Mouse (Mus musculus) common myeloid progenitor, adult 5-6 weeks (primary cell): Measurements from ENCODE around the gene Mrpl50. TPM values are rescaled to one million over a fixed set of nuclear protein-coding genes. Genes with fewer than 3 reads are reported as not detected.

Experiments
- ATAC-seq: replicated peaks from 2 replicates; pipeline ENCODE4 v1.8.0; 2016; ENCODE audit warnings: low read depth, mild to moderate bottlenecking, moderate TSS enrichment, inconsistent platforms; ENCODE audit not compliant: poor library complexity, severe bottlenecking
- total RNA-seq: library from RNA; stranded (forward); fragments of 200-1000, 187-1606 nt; gene quantifications from 2 replicates; pipeline ENCODE4 v1.2.3, GENCODE M21; 2017

Gene Mrpl50
- total RNA-seq: 34.3 and 37.5 TPM in 2 replicates

DNA sequence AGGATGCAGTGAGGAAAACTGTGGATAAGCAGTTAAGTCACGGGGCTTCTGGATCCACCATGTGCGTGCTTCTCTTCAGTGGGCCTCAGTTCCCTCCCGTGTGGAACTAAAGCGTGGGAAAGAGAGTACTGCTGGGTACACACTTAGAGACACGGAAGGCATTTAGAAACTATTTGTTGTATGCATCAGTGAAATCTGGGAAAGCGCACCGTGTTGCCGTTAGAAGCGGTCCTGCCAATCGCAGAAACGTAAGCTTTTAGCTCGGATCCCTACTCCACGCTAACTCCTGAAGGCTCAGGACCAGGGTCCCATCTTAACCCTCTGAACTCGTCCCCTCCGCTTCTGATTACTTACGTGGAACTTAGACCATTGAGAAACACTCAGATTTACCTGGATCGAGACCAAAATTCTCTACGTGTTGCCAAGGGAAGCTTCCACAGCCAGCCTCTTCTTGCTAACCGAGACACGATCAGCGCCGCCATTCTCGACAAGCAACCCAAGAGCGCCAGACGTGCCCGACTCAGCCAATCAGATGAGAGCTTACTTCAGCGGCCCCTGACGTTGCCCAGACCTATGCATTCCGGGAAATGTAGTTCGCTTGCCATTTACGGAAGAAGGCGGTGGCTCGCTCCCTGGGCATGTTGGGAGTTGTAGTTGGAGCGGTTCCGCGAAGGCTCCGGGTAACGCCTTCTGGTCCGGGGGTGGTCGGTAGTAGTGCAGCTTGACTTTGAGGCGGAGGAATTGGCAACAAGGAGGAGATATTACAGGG is at the start of gene Mrpl50, which contains the start of gene Zfp189:
Gene Mrpl50, minus strand, starts transcription at position 522 of the 769 bp plus-strand sequence.
Gene Zfp189, plus strand, starts transcription at position 605 of the 769 bp plus-strand sequence.
- peak; percentile 96 for ATAC-seq

DNA sequence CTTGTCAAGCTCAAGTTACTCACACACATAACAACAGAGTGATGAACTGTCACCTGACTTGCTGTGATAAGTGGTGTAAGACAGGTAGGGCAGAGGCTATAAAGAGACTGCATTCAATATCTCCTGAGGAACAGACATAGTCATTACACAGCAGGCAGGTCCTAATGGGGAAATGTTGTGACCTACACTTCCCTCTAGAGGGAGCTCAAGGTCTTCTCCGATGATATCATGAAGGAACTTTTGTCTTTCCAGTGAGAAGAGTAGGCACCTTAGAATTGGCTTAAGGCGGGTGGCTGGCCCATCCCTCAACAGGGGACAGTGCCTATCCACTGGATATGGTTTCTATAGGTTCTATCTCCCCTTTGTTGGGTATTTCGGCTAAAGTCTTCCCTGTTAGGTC is 46.7 kb upstream of the Mrpl50 start:
- peak; percentile 100 for ATAC-seq

DNA sequence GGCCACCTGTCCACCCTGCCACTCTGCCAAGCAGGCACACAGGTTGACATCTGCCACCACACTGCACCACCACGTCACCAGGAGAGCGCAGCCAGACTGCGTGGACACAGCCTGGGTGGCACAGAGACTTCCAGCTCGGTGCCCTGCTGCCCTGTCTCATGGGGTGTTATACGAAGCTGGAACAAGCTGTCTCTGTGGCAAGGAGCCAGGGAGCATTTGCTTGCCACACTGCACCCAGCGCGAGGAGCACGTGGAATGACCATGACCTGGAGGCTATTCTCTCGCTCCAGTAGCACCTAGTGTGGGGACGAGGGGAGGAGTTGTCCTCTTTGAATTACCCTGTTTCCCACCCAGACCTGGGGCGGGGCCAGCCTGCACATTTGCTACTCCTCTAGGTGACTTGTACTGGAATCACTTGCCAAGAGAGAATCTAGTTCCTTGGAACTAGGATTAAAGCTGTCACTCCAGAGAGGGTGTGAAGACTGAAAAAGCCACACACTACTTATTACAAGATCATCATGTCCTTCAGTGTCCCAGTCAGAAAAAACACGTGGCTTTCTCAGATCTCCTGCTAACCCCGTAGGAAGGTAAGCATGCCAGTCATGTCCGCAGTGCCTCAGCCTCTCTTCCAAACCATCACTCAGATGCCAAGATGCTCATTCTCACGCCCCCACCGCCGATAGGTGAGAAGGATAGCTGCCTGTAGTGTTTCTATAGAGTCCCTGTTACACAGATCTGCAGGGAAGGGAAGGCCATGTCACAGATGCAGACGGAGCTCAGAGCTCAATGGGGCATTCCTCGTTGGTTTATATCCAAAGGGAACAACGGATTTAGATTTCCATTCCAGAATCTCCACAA is 39.3 kb upstream of the Mrpl50 start:
- no peak for ATAC-seq

DNA sequence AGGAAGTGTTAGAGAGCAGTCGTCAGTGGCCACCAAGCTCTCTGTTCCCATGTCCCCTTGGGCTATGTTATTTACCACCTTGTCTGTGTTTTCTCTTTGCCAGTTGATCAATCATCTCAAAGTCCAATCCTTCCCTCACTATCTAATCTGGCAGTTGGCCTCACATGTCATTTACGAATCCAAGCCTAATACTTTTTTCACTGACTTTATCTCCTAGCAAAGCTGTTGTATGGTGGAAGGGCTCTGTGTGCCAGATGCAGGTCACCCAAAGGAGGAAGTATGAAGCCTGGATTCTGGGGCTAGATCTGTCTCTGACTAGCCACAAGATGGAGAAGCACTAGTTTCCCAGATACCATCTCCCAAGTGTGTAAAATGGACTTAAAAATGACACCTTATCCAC is 37.3 kb upstream of the Mrpl50 start:
- 0 out of 2 replicates have a peak, but pooled peaks have one; percentile 52 for ATAC-seq

DNA sequence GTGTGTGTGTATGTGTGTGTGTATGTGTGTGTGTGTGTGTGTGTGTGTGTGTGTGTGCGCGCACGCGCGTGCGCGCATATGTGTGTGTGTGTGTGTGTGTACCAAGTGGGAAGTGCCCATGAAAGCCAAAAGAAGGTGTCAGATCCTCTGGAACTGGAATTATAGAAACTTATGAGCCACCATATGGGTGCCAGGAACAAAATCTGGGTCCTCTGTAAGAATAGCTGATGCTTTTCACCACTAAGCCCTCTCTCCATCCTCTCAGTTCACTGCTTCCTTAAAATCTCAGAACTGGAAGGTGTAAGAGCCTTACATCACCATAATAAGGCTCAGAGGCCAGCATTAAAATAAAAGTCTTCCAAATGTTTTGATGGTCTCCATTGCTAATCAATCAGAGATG is 36.5 kb upstream of the Mrpl50 start:
- ATAC-seq: no peak

DNA sequence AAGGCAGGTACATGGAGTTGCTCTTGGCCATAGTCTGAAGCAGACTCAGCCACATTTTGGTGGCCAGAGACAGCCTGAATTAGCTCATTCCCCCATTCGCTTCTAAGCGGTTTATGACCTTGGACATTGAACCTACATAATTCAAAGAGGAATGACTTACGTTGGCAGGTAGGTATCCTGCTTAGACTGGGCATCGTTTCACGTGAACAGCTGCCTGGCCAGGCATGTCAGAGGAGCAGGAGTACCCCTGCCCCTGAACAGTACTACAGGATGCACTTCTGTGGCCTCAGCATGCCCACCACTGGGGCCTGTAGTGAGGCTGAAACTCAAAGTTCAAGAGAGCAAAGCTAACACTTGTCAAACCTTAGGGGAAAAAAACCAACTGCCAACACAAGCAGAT is 32.5 kb upstream of the Mrpl50 start:
- no peak for ATAC-seq

DNA sequence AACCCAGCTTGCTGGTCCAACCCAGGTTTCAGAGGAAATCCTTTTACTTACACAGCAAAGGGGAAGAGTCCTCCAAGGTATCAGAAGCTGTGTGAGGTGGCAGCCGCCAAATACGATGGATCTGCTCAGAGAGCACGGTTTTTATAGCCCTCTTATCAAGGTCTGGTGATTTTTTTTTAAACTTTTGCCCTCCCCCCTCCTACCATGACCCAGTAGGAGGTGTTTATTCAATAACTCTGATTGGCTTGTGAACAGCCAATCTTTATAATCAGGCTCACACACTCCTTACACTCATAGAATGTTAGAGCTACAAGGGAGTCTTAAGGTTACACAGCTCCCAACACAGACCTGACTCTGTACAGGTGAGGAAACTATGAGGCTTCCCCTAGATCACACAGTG is 28.5 kb upstream of the Mrpl50 start, which contains the start of gene Aldob:
Gene Aldob, minus strand, starts transcription at position 164 of the 400 bp plus-strand sequence.
- ATAC-seq: no peak

DNA sequence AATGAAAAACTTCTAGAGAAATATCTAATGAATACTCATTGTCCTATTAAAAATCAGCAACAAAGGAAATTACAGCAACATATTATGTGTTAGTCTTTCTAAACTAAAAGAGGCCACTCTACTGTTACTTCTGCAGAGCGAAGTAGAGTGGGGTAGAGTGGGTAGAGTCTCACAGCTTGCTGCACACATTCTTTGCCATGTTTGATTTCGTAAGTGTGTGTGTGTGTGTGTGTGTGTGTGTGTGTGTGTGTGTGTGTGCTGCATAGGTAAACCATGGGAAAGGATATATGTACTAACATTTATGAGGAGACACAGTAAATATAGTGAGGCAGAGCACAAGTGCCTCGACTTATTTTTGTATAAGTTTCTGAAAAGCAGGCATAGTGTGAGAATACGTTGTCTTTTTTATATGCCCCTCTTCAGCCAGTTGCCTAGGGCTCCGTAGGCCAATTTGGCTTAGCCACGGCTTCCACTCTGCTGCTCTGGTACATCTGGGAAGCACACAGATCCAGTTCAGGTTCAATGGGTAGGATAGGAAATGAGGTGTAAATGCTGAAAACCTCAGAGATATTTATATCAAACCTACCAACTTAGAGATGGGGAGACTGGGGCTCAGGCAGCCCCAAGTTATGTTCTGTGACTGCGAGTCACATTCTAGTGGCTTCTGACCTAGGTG is 26.8 kb upstream of the Mrpl50 start:
- ATAC-seq: no peak

DNA sequence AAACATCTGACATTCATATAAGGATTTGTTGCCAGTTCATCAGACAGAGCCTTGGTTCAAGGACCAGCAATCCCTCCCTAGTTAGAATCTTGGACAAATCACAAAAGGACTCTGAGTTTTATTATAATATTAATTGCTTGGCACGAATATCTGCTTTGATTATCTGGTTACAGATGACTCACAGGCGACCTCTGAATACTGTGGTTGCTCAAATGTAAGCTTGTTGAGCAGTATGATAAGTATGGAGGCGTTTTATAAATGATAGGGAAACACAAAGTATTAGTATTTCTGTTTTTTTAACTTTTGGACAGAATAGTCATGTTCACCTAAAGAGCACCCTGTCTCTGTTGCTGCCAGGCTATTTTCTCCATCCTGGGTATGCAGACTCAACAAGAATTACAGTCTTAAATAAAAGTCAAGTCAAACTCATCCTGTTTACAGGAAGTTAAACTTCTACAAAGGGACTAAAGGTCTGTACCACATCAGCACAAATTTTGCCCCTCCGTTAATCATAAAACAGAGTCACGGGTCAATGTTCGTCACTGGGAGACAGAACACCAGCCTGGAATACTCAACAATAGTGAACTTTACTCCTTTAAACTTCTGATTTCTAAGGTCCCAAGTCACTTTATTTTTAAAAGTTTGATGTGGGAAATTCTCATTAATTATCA is 26.1 kb upstream of the Mrpl50 start:
- ATAC-seq: no peak

DNA sequence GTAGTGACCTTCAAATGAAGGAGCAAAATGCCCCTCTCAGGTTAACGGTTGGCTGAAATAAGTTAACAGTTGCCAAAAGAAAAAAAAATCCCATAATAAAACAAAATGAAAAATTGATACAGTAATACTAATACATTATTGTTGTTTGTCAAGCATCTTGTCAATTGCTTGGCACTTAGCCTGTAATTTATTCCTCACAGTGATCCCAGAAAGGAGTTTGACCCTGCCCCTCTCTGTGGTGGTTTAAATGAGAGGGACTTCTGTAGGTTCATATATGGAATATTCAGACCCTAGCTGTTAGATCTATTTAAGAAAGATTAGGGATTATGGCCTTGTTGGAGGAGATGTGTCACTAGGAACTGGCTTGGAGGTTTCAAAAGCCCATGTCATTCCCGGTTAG is 25.1 kb upstream of the Mrpl50 start:
- no peak for ATAC-seq

DNA sequence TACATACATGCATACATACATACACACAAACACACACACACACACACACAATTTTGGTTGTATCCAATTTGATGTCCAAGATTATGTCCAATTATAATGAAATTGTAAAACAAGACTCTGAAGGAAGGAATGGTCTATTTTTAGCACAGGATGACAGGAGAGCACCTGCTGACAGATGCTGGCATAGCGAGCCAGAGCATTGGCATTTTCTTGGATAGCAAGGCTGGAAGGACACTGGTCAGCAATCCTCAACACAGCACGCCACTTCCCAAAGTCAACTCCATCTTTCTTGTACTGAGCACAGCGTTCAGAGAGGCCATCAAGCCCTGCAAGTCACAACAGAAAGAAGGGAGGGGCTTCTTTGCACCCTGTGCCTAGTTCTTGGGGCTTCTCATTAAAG is 20.1 kb upstream of the Mrpl50 start:
- ATAC-seq: no peak

DNA sequence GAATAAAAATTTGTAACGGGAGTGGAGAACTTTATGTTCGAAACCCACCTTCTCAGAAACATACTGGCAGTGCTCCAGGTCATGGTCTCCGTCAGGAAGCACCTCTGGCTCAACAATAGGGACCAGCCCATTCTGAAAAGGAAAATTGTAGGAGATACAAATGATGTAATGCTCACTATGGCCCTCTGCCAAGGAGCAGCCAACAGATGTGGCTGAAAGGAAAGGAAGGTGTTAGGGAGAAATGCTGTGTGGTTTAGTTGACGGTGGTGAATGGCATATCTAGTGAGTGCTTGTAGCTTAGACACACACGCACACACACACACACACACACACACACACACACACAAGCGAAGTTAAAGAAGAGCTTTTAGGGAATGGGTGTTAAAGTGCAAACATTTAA is 18.8 kb upstream of the Mrpl50 start:
- no peak for ATAC-seq

DNA sequence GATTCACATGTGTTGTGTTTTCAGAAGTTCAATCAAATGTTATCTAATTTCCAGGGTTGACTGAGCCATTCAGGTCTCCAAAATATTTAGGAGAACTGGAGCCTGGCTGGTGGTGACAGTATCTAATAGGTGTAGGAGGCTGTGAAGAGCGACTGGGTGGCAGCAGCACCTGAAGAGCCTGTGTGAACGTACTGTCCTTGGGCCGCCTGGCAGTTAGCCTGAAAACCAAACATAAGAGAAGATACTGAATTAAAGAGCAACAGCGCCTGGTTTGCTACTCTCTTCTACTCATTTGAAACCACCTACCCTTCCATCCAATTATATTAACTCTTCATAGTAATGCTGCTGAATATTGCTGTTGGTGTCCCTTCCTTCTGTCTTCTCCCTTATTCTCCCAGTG is 15.8 kb upstream of the Mrpl50 start:
- ATAC-seq: no peak

DNA sequence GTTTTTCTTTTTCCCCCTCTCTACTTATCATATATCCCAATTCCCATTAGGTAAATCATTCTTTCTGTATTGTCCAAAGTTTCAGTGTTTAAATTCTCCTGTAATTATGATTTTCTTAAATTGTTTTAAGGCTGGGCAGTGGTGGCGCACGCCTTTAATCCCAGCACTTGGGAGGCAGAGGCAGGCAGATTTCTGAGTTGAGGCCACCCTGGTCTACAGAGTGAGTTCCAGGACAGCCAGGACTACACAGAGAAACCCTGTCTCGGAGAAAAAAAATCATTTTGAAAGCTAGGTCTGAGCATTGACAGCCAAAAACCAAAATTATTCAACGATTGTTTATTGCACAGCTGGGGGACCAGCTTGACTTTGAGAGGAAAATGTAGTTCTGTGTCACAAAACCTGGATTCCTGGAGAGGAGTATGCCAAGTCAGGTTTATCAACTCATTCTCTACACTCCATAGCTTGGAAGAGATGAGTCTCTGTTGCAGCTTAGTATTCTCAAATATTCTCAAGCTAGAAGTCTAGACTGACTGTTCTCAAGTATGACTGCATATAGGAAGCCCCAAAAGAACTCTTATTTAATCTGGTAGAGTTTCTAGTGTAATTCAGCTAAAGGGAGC is 14.9 kb upstream of the Mrpl50 start:
- no peak for ATAC-seq

DNA sequence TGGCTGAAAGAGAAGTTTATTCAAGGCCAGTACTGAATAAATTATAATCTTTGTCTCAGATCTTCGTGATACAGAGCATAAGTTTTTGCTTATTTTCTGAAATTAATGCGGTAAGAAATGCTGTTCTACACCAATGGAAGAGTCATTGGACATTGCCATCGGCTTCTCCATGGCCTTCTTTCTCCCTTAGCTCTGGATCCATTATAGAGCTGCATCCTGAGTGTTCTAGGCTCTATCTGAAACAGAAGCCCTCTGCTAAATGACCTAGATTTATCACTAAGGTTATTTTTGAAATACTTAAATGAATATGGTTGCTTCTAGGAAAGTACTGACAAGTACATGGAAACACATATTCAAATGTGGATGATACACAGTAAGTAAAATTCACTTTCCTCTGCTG is 14.1 kb upstream of the Mrpl50 start:
- ATAC-seq: no peak

DNA sequence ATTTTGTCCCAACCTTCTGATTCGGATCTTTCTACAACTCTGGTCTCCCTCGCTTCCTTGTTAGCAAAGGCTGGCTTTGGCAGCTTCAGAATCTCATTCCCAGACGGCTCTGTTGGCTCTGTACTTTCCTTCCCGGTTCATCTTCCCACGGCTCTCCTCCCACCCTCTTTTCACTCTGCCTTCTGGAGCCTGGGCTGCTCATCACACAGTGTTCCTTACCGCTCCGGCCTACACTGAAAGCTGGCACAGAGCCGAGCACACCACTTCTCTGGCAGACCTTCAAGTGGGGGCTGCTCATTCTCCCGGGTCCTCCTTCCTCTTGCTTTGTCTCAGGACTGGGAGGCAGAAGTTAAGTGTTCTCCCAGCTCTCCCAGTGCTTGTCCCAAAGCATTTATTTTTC is 1.7 kb upstream of the Mrpl50 start:
- ATAC-seq: no peak

DNA sequence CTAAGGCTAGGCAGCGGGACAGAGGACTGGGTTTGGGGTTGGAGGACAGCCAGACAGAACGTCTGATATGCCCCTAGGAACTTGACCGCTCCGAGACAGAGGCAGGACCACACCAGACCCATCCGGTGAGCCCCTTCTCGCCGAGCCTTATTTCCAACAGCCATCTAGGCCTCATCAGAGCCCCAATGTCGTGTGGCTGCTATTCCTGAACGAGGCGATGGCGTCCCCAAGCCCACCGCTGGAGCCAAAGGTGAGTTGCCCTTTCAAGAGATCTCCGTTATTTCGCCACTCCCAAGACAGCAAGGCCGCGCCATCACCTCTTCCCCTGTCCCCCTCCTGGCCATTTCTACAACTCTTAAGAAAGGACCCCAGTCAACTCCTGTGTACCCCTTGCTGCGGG is 453 bp upstream of the Mrpl50 start:
- ATAC-seq: peak; percentile 51

DNA sequence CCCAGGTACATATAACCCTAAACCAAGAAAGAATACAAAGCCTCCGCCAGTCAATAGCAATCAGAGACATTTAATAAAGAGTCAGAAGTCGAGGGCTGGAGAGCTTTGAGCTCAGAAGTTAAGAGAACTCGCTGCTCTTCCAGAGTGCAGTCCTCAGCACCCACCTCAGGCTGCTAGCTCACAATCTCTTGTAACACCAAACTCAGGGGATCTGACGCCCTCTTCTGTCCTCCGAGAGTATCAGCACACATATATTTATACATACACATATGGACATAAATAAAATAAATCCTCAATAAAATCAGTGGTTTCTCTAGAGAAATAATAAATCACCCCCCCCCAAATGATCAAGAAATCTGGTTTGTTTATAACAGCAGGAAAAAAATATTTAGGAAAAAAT is 1.4 kb downstream of the Mrpl50 start:
- no peak for ATAC-seq

DNA sequence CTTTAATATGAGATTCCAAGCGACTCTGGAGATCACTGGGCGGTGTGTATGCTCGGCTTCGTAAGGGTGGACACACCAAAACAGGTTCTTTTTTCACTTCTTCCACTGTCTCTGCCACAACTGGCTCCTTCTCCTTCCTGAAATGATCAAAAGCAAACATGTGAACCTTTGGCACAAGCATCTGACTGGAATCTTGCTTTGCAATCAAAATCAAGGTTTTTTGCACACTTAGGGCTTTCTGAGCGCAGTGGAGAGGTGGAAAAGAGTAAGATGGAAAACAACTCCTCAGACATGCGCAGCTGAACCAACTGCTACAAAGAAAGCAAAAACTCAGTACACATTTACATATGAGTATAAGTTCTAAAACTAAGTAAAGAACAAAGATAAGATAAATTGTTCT is 6.5 kb downstream of the Mrpl50 start:
- no peak for ATAC-seq

DNA sequence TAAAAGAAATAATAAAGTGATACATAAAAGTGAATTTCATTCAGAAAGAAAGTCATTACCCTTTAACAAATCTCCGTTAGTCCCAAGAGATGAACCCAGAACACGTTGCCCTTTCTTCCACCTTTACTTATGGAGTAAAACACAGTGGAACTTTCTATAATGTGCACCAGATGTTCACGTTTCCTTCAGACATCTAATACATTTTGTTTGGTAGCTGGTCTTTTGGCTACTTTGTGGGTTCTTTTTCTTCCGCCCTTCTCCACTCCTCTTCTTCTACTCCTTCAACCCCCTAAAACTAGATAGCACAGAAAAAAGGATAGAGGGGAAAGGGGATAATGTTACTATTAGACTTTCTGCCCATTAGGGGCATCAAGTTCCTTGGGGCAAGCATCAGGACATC is 8.3 kb downstream of the Mrpl50 start:
- no peak for ATAC-seq
